Mouse (Mus musculus) stomach, adult 2 months (tissue): ENCODE data around the gene Atxn7l3. TPM values are rescaled to one million over a fixed set of nuclear protein-coding genes. Genes with fewer than 3 reads are reported as not detected.

Experiments used
- polyA plus RNA-seq: library from polyadenylated mRNA; depleted of rRNA; stranded (reverse); fragments of >200 nt; gene quantifications from 2 replicates; pipeline ENCODE4 v1.2.3, GENCODE M21; 2012; rRNA removed

Atxn7l3 gene
- polyA plus RNA-seq: 19.6 and 21.3 TPM in 2 replicates

DNA sequence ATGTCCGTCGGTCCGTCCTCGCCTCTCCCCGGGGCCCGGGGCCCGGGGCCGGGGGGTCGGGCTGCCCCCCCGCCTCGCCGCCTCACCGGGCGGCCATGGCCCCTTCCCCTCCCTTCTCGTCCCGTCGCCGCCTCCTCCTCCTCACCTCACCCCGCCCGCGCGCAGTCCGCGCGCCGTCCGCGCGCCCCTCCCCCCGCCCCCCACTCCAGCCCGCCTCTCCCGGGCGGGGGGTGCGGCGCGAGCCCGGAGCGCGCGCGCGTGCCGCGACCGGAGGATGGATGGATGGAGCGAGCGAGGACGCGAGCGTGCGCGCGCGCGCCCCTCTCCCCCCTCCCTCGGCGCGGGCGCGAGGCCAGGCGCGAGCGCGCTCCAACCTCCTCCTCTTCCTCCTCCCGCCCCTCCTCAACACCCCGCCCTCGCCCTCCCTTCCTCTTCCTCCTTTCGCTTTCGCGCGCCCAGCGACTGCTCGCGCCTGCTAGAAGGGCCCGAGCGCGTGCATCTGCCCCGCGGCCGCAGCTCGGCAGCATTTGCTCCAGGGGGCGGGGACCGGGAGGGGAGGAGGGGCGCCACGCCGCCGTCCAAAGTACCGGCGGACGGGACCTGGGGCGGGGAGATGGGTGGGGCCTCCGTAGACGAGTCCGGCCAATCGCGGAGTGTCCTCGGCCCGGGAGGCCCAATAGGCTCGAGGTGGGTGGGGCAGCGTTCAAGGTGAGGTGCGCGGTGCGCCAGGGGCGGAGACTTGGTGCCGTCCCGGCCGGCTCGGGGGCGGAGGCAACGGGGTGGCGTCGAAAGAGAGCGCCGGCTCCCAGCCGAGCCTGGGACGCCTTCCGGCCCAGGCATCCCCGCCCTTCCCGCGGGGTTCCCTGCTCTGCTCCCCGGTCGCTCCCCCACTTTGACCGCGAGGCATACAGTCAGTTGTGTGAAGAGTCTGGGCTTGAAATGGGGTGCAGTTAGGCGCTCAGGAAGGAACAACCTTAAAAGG, at the start of gene Atxn7l3:
Gene Atxn7l3, minus strand, starts transcription at position 141 of the 982 bp plus-strand sequence.

DNA sequence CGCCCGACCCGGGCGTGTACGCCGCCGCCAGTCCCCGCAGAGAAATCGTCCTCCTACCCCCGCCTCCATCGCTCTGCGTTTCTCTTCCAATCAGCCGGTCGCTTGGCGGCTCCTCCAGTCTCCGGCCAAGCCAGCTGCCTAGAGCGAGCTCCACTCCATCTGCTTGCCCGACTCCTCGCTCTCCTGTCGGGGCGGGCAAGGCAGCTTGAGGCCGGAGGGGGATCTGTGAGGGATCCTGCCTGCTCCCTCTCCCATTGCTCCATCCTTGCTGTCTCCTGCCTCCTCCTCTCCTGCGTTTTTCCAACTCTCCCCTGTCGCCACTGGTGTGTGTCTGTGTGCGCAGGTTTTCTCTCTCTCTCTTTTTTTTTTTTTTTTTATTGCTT, 23.0 kb upstream of the Atxn7l3 start, which contains the start of gene Ubtf:
Gene Ubtf, minus strand, starts transcription at position 333 of the 383 bp plus-strand sequence.

DNA sequence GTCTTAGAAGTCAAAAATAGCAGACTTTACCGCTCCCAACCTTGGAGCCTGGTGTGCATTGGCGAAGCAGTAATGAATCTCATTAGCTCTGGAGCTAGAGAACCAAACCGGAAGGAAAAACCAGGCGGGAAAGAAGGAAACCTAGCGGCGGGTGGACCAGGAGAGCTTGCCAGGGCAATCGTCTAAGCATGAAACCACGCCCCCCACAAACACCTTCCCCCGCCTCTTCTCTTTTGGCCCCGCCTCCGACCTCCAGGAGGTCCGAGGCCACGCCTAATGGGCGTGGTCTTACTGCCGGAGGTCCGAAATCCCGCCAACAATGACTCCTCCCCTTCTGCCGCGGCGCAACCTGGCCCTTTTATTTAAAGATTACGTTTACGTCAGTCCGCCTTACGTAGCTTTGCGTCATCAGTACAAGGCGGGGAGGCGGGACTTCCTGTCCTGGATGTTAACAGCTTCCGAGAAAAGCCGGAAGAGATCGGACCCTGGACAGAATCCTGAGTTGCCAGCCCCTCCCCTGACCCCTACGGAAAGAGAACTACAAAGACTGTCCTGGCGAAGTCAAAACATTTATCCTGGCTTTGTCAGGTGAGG, 11.8 kb downstream of the Atxn7l3 start, which contains the start of gene Tmub2:
Gene Tmub2, plus strand, starts transcription at position 431 of the 594 bp plus-strand sequence.

DNA sequence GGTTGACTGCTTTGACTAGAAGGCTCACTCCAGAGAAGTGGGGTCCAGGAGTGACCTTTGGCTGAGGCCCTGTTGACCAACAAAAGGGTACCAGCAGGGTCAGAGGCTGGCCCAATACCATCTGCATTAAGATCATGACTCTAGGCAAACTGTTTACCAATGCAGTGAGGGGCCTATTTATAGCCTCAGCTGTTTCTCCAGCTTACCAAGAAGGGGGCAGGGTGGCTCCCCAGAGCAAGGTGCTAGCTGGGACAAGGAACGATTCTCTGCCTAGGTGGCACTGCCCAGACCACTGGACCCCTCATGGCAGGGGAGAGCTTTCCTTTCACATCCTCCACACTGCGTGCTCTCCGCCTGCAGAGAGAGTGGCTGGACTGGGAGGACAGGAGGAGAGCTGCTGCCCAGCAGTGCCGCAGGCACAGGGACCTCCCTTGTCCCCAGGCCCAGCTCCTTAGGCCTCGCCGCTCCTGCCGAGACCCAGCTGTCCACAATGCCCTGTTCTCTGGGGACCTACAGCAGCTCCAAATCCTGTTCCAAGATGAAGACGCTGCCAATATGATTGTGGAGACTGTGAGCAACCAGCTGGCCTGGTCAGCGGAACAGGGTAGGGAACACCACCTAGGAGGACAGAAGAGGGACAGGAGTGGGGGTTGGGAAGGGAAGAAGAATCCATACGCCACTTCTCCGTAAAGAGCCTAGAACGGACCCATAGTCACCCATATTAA, 27.7 kb downstream of the Atxn7l3 start, which contains the start of gene Asb16:
Gene Asb16, plus strand, starts transcription at position 224 of the 725 bp plus-strand sequence.

DNA sequence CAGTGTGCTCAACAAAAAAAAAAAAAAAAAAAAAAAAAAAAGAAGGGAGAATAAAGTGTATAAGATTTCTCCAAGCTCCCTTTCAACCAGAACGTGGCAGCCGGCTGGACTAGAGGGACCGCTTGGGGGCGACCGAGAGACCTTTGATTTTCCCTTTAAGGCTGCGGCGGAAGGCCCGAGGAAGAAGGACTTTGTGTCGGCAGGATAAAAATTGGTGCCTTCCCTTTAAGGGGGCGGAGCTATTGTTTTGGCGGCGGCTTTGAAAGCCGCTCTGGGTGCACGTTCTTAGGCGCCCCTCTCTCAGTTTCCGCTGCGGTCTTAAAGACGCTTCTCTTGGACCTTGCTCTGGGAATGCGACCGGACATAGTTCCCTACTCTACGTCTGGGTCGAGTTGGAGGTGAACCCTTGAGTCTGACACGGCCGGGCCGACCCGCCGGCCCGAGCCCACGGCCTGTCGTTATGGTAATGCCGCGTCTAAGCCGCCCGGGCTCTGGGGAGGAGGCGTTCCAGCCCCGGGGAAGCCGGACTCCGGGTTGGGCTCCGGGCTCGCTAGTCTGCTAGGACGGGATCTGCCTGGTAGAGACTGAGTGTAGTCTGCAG, 47.7 kb downstream of the Atxn7l3 start, which contains the start of gene BC030867:
Gene BC030867, plus strand, starts transcription at position 253 of the 601 bp plus-strand sequence.

Other genes starting within 250 kb of the Atxn7l3 start
- gene Mpp2, start 208.1 kb downstream of the Atxn7l3 start, polyA plus RNA-seq: 5.3 and 5.5 TPM in 2 replicates
- gene Ppy, start 195.3 kb downstream of the Atxn7l3 start, polyA plus RNA-seq: 1.8 and 2.7 TPM in 2 replicates
- 111 and 118 TPM in 2 replicates for gene Pyy, start 188.8 kb downstream of the Atxn7l3 start, polyA plus RNA-seq
- 0.04 and 0.10 TPM in 2 replicates for gene Nags, start 151.1 kb downstream of the Atxn7l3 start, polyA plus RNA-seq
- gene Tmem101, start 140.2 kb downstream of the Atxn7l3 start, polyA plus RNA-seq: 10.9 and 13.8 TPM in 2 replicates
- 13.8 and 14.1 TPM in 2 replicates for gene Lsm12, start 111.3 kb downstream of the Atxn7l3 start, polyA plus RNA-seq
- gene G6pc3, start 107.0 kb downstream of the Atxn7l3 start, polyA plus RNA-seq: 52.2 and 57.6 TPM in 2 replicates
- 70.4 and 80.7 TPM in 2 replicates for gene Hdac5, start 66.5 kb downstream of the Atxn7l3 start, polyA plus RNA-seq
- gene BC030867, start 47.7 kb downstream of the Atxn7l3 start, polyA plus RNA-seq: 1.4 and 2.3 TPM in 2 replicates
- 0.96 and 1.2 TPM in 2 replicates for gene Asb16, start 27.9 kb downstream of the Atxn7l3 start, polyA plus RNA-seq
- 20.3 and 22.6 TPM in 2 replicates for gene Tmub2, start 11.7 kb downstream of the Atxn7l3 start, polyA plus RNA-seq
- gene Ubtf, start 23.1 kb upstream of the Atxn7l3 start, polyA plus RNA-seq: 9.5 and 10.8 TPM in 2 replicates
- gene Slc4a1, start 69.6 kb upstream of the Atxn7l3 start, polyA plus RNA-seq: 0.03 TPM in 1 of 2 replicates, not detected in the other
- 4.0 and 6.2 TPM in 2 replicates for gene Rundc3a, start 96.8 kb upstream of the Atxn7l3 start, polyA plus RNA-seq
- gene Slc25a39, start 111.3 kb upstream of the Atxn7l3 start, polyA plus RNA-seq: 308 and 460 TPM in 2 replicates
- gene Grn, start 133.7 kb upstream of the Atxn7l3 start, polyA plus RNA-seq: 97.0 and 100.0 TPM in 2 replicates
- gene Fam171a2, start 151.1 kb upstream of the Atxn7l3 start, polyA plus RNA-seq: 8.8 and 13.8 TPM in 2 replicates
- 3.3 and 5.0 TPM in 2 replicates for gene Itga2b, start 173.5 kb upstream of the Atxn7l3 start, polyA plus RNA-seq